Mouse (Mus musculus): ENCODE measurements at regions not wholly inside any gene's neighbourhood (a gene's known extent, or its start where the extent isn't known, plus 50 kb on each side); places are given as distances from the start of the nearest gene placed in this dataset.

GRCm38 (mm10) chr4:64803886-64804285 is 320.1 kb upstream of the Pappa start:
- ATAC-seq (replicated peaks; ENCODE audit: low FRiP score, poor library complexity, severe bottlenecking) = no peak

GRCm38 (mm10) chr4:64804996-64805395 is 319.0 kb upstream of the Pappa start:
- no peak for ATAC-seq (replicated peaks; ENCODE audit: low FRiP score, poor library complexity, severe bottlenecking)

GRCm38 (mm10) chr4:64807148-64807547 is 316.8 kb upstream of the Pappa start:
- no peak for ATAC-seq (replicated peaks; ENCODE audit: low FRiP score, poor library complexity, severe bottlenecking)

- ATAC-seq (replicated peaks; ENCODE audit: low FRiP score, poor library complexity, severe bottlenecking) = no peak
Observed at GRCm38 (mm10) chr4:64811974-64812373, 312.0 kb upstream of the Pappa start.

- ATAC-seq (replicated peaks; ENCODE audit: low FRiP score, poor library complexity, severe bottlenecking) = no peak
Observed at GRCm38 (mm10) chr4:64812812-64813211, 311.2 kb upstream of the Pappa start.

- ATAC-seq (replicated peaks; ENCODE audit: low FRiP score, poor library complexity, severe bottlenecking) = no peak
Observed at GRCm38 (mm10) chr4:64832882-64833281, 291.1 kb upstream of the Pappa start.

- ATAC-seq (replicated peaks; ENCODE audit: low FRiP score, poor library complexity, severe bottlenecking) = no peak
Observed at GRCm38 (mm10) chr4:64874521-64874920, 249.5 kb upstream of the Pappa start.

- ATAC-seq (replicated peaks; ENCODE audit: low FRiP score, poor library complexity, severe bottlenecking) = no peak
Observed at GRCm38 (mm10) chr4:64876924-64877323, 247.1 kb upstream of the Pappa start.

- ATAC-seq (replicated peaks; ENCODE audit: low FRiP score, poor library complexity, severe bottlenecking) = no peak
Observed at GRCm38 (mm10) chr4:64897935-64898334, 226.0 kb upstream of the Pappa start.

- no peak for ATAC-seq (replicated peaks; ENCODE audit: low FRiP score, poor library complexity, severe bottlenecking)
Observed at GRCm38 (mm10) chr4:64901091-64901845, 222.7 kb upstream of the Pappa start.

GRCm38 (mm10) chr4:64923751-64924150 is 200.2 kb upstream of the Pappa start:
- ATAC-seq (replicated peaks; ENCODE audit: low FRiP score, poor library complexity, severe bottlenecking) = no peak

GRCm38 (mm10) chr4:64928553-64928952 is 195.4 kb upstream of the Pappa start:
- no peak for ATAC-seq (replicated peaks; ENCODE audit: low FRiP score, poor library complexity, severe bottlenecking)

- no peak for ATAC-seq (replicated peaks; ENCODE audit: low FRiP score, poor library complexity, severe bottlenecking)
Observed at GRCm38 (mm10) chr4:64945547-64945946, 178.4 kb upstream of the Pappa start.

- no peak for ATAC-seq (replicated peaks; ENCODE audit: low FRiP score, poor library complexity, severe bottlenecking)
Observed at GRCm38 (mm10) chr4:64952651-64953050, 171.3 kb upstream of the Pappa start.

- ATAC-seq (replicated peaks; ENCODE audit: low FRiP score, poor library complexity, severe bottlenecking) = no peak
Observed at GRCm38 (mm10) chr4:64958843-64959242, 165.1 kb upstream of the Pappa start.

- no peak for ATAC-seq (replicated peaks; ENCODE audit: low FRiP score, poor library complexity, severe bottlenecking)
Observed at GRCm38 (mm10) chr4:64961796-64962195, 162.2 kb upstream of the Pappa start.
